Mouse (Mus musculus) limb, embryonic 14.5 days (tissue): Measurements from ENCODE around the gene Dag1. TPM values are rescaled to one million over a fixed set of nuclear protein-coding genes. Genes with fewer than 3 reads are reported as not detected.

Experiments used
- ATAC-seq: fragments of 200-750 bp; cut with Nextera tagmentation; 2 replicates; pipeline ENCODE4 v1.8.0; 2017; ENCODE audit warnings: low read depth, moderate number of reproducible peaks, moderate TSS enrichment; ENCODE audit not compliant: low FRiP score
- DNase-seq: peaks from one replicate; pipeline ENCODE4 v3.0.0-alpha.2; 2015; ENCODE audit warnings: low spot score
- H3K27ac ChIP-seq: fragments of 300-500 bp; sonication (generic); replicated peaks from 2 replicates; pipeline ENCODE4 v1.5.1; 2014; ENCODE audit warnings: low read depth, mild to moderate bottlenecking, low read length, moderate library complexity, mixed read lengths
- H3K27me3 ChIP-seq: fragments of 300-500 bp; sonication (generic); 2 replicates; pipeline ENCODE4 v1.6.1; 2014; ENCODE audit warnings: low read length, mixed read lengths; ENCODE audit not compliant: control insufficient read depth, insufficient read depth
- H3K36me3 ChIP-seq: fragments of 300-500 bp; sonication (generic); 2 replicates; pipeline ENCODE4 v1.6.1; 2014; ENCODE audit warnings: mild to moderate bottlenecking, low read length, moderate library complexity, mixed read lengths; ENCODE audit not compliant: control insufficient read depth, insufficient read depth
- H3K4me1 ChIP-seq: fragments of 300-500 bp; sonication (generic); 2 replicates; pipeline ENCODE4 v1.6.1; 2014; ENCODE audit warnings: antibody characterized with exemption, low read length, mixed read lengths; ENCODE audit not compliant: control insufficient read depth, insufficient read depth
- H3K4me2 ChIP-seq: fragments of 300-500 bp; sonication (generic); replicated peaks from 2 replicates; pipeline ENCODE4 v1.6.1; 2014; ENCODE audit warnings: low read depth, mild to moderate bottlenecking, low read length, moderate library complexity; ENCODE audit not compliant: severe bottlenecking
- H3K4me3 ChIP-seq: fragments of 300-500 bp; sonication (generic); replicated peaks from 2 replicates; pipeline ENCODE4 v1.5.1; 2014; ENCODE audit warnings: low read length
- H3K9ac ChIP-seq: fragments of 300-500 bp; sonication (generic); 2 replicates; pipeline ENCODE4 v1.6.1; 2014; ENCODE audit warnings: mild to moderate bottlenecking, low read depth, low read length, moderate library complexity; ENCODE audit not compliant: severe bottlenecking
- H3K9me3 ChIP-seq: fragments of 300-500 bp; sonication (generic); 2 replicates; pipeline ENCODE4 v1.6.1; 2016; ENCODE audit warnings: low read length; ENCODE audit not compliant: control insufficient read depth
- POLR2A ChIP-seq: fragments of 200-500 bp; IDR thresholded peaks from 2 replicates; pipeline ENCODE4 v1.8.0; 2012; ENCODE audit warnings: inconsistent platforms, mild to moderate bottlenecking, moderate library complexity, borderline replicate concordance; ENCODE audit not compliant: insufficient read depth, insufficient read length; ENCODE audit errors: extremely low read depth
- WGBS: fragments of 180-500 bp; shearing (Covaris S2); extraction: QIAGEN DNeasy Blood & Tissue Kit; methylation state at CpG from one replicate; pipeline ENCODE4 v1.1.7; 2014; 5-methylcytosine and 5-hydroxymethylcytosine counted together
- polyA plus RNA-seq, 2 experiments: library from polyadenylated mRNA; depleted of rRNA in 1 of 2; stranded (reverse) in 1 of 2; unstranded in 1 of 2; fragments of >200 nt; fragmentation: Nextera tagmentation in 1 of 2; extraction: Ambion mirVana in 1 of 2; gene quantifications; 2 replicates each; pipeline versions ENCODE4 v1.2.1 to v1.2.3; 2012 to 2014

Gene Dag1
- polyA plus RNA-seq, 2 experiments, result 49.7 to 82.5 TPM

- Histone ChIP-seq H3K27ac (no peak overlapping the region), H3K27me3 (peaks cover 8% of the 10 kb centered on the region), H3K4me2 (no peak overlapping the region), H3K4me1 (no peaks in the 10 kb centered on the region), H3K36me3 (no peaks in the 10 kb centered on the region), H3K9me3 (no peaks in the 10 kb centered on the region), H3K4me3 (no peak overlapping the region), H3K9ac (no peak overlapping the region)
- 80% methylated on average over 8 of the region's 8 CpGs for WGBS
- no peak for DNase-seq
- ATAC-seq, result no peak
- no peak for TF ChIP-seq POLR2A
Observed at GRCm38 (mm10) chr9:108185786-108186185, 78.0 kb downstream of the Dag1 start.

GRCm38 (mm10) chr9:108183531-108183994 lies 80.2 kb downstream of the Dag1 start:
- TF ChIP-seq POLR2A, result no peak
- no peak for DNase-seq
- no peaks in the 10 kb centered on the region for H3K27me3 ChIP-seq
- H3K9ac ChIP-seq, result no peak overlapping the region
- H3K4me2 ChIP-seq, result no peak overlapping the region
- H3K4me1 ChIP-seq, result no peaks in the 10 kb centered on the region
- no peak for ATAC-seq
- H3K4me3 ChIP-seq, result no peak overlapping the region
- no peaks in the 10 kb centered on the region for H3K36me3 ChIP-seq
- 88% methylated on average over 19 of the region's 19 CpGs for WGBS
- no peaks in the 10 kb centered on the region for H3K9me3 ChIP-seq
- no peak overlapping the region for H3K27ac ChIP-seq

GRCm38 (mm10) chr9:108182806-108183506 lies 80.8 kb downstream of the Dag1 start:
- Histone ChIP-seq H3K4me2 (no peak overlapping the region), H3K27ac (no peak overlapping the region), H3K4me3 (no peak overlapping the region), H3K36me3 (no peaks in the 10 kb centered on the region), H3K4me1 (no peaks in the 10 kb centered on the region), H3K9ac (no peak overlapping the region), H3K27me3 (no peaks in the 10 kb centered on the region), H3K9me3 (no peaks in the 10 kb centered on the region)
- DNase-seq (no peak), ATAC-seq (no peak)
- 58% methylated on average over 11 of the region's 11 CpGs for WGBS
- no peak for TF ChIP-seq POLR2A

- H3K9ac ChIP-seq, result no peak overlapping the region
- ATAC-seq (no peak), DNase-seq (no peak)
- H3K36me3 ChIP-seq, result no peaks in the 10 kb centered on the region
- H3K4me1 ChIP-seq, result no peaks in the 10 kb centered on the region
- no peaks in the 10 kb centered on the region for H3K27me3 ChIP-seq
- H3K9me3 ChIP-seq, result no peaks in the 10 kb centered on the region
- H3K27ac ChIP-seq, result no peak overlapping the region
- H3K4me2 ChIP-seq, result no peak overlapping the region
- TF ChIP-seq POLR2A, result no peak
- 75% methylated on average over 5 of the region's 5 CpGs for WGBS
- H3K4me3 ChIP-seq, result no peak overlapping the region
Observed at GRCm38 (mm10) chr9:108178391-108178790, 85.4 kb downstream of the Dag1 start.

- TF ChIP-seq POLR2A, result no peak
- H3K9me3 ChIP-seq, result no peaks in the 10 kb centered on the region
- no peak for ATAC-seq
- no peaks in the 10 kb centered on the region for H3K36me3 ChIP-seq
- 76% methylated on average over 18 of the region's 19 CpGs for WGBS
- H3K4me3 ChIP-seq, result no peak overlapping the region
- DNase-seq, result no peak
- no peak overlapping the region for H3K27ac ChIP-seq
- no peaks in the 10 kb centered on the region for H3K4me1 ChIP-seq
- no peak overlapping the region for H3K4me2 ChIP-seq
- H3K27me3 ChIP-seq, result no peaks in the 10 kb centered on the region
- H3K9ac ChIP-seq, result no peak overlapping the region
Observed at GRCm38 (mm10) chr9:108175116-108175838, 88.5 kb downstream of the Dag1 start.
